In genomic region chr14:57509554-57509953, GRCm38 (mm10) we compare ENCODE assay signal across 11 mouse cellular contexts. TPM values are rescaled to one million over a fixed set of nuclear protein-coding genes. Genes with fewer than 3 reads are reported as not detected.
DNase-seq lines count a peak whose midpoint lies in the region; ATAC-seq and TF ChIP-seq lines count a peak whose summit lies in the region.
"Had no signal": no experiment of that assay in that cellular context is flagged by ENCODE, and none has a peak within 500 bp of the region (broad histone marks: within the 10 kb centered on the region; RNA-seq: fewer than 3 reads in every experiment).

No protein-coding gene starts in this region.

- no peak overlapping the region for H3K9ac ChIP-seq in forebrain, embryonic 14.5 days (ENCODE audit: low read length)
- no peak overlapping the region for H3K9ac ChIP-seq in forebrain, embryonic 12.5 days
- H3K9ac ChIP-seq in intestine, postnatal 0 days (ENCODE audit: low read depth, low read length), result no peak overlapping the region
- H3K9ac ChIP-seq: liver, embryonic 13.5 days; neural tube, embryonic 12.5 days had no signal

- no peaks in the 10 kb centered on the region for H3K27me3 ChIP-seq in forebrain, embryonic 14.5 days (replicated peaks; ENCODE audit: control insufficient read depth, insufficient read depth, low read length)
- H3K27me3 ChIP-seq in forebrain, embryonic 12.5 days, result no peaks in the 10 kb centered on the region
- H3K27me3 ChIP-seq in intestine, postnatal 0 days (replicated peaks; ENCODE audit: control insufficient read depth, insufficient read depth, low read length), result no peaks in the 10 kb centered on the region
- H3K27me3 ChIP-seq: liver, embryonic 13.5 days; neural tube, embryonic 12.5 days had no signal

- no peak overlapping the region for H3K4me2 ChIP-seq in forebrain, embryonic 14.5 days (ENCODE audit: low read length)
- H3K4me2 ChIP-seq in forebrain, embryonic 12.5 days, result no peak overlapping the region
- H3K4me2 ChIP-seq in intestine, postnatal 0 days (replicated peaks; ENCODE audit: low read depth), result no peak overlapping the region
- H3K4me2 ChIP-seq: liver, embryonic 13.5 days; neural tube, embryonic 12.5 days had no signal

- H3K4me1 ChIP-seq in forebrain, embryonic 14.5 days (ENCODE audit: control insufficient read depth, insufficient read depth, low read length), result no peaks in the 10 kb centered on the region
- no peaks in the 10 kb centered on the region for H3K4me1 ChIP-seq in forebrain, embryonic 12.5 days
- no peaks in the 10 kb centered on the region for H3K4me1 ChIP-seq in intestine, postnatal 0 days (replicated peaks; ENCODE audit: control insufficient read depth, insufficient read depth, low read length)
- H3K4me1 ChIP-seq: liver, embryonic 13.5 days; neural tube, embryonic 12.5 days had no signal

- intact Hi-C loops in left cerebral cortex, postnatal 25 days (cut with DNase I), result no loop called here

- H3K9me3 ChIP-seq in forebrain, embryonic 14.5 days (replicated peaks; ENCODE audit: control insufficient read depth, low read length), result no peaks in the 10 kb centered on the region
- H3K9me3 ChIP-seq in forebrain, embryonic 12.5 days, result no peaks in the 10 kb centered on the region
- no peaks in the 10 kb centered on the region for H3K9me3 ChIP-seq in intestine, postnatal 0 days (ENCODE audit: control insufficient read depth)
- H3K9me3 ChIP-seq: liver, embryonic 13.5 days; neural tube, embryonic 12.5 days had no signal

- 0 out of 2 replicates have a peak, but pooled peaks have one; percentile 13 for TF ChIP-seq CTCF in intestine, postnatal 0 days (IDR thresholded peaks at IDR 0.05; ENCODE audit: low read depth)

- peak; percentile 27 for DNase-seq in forebrain, embryonic 14.5 days (ENCODE audit: low spot score)
- DNase-seq in left cerebral cortex, postnatal 25 days (ENCODE audit: low spot score in 2 of 2), result peak; percentile 18 to 53
- DNase-seq in left cerebral cortex, adult 18-20 months (ENCODE audit: low spot score in 2 of 2), result no peak
- DNase-seq in lung, postnatal 25 days (ENCODE audit: low spot score), result peak; percentile 76
- no peak for DNase-seq in thymus, postnatal 0 days (ENCODE audit: low spot score)
- DNase-seq in retina, embryonic 14.5 days (ENCODE audit: low spot score), result no peak
- DNase-seq: liver, embryonic 13.5 days had no signal

- 0 out of 2 replicates have a peak, but pooled peaks cover 2% of the 10 kb centered on the region for H3K36me3 ChIP-seq in forebrain, embryonic 14.5 days (ENCODE audit: control insufficient read depth, insufficient read depth, low read length)
- 0 out of 2 replicates have a peak, but pooled peaks cover 2% of the 10 kb centered on the region for H3K36me3 ChIP-seq in forebrain, embryonic 12.5 days (replicated peaks)
- no peaks in the 10 kb centered on the region for H3K36me3 ChIP-seq in intestine, postnatal 0 days (ENCODE audit: control insufficient read depth, insufficient read depth)
- H3K36me3 ChIP-seq: liver, embryonic 13.5 days; neural tube, embryonic 12.5 days had no signal

- no peak overlapping the region for H3K4me3 ChIP-seq in forebrain, embryonic 14.5 days (ENCODE audit: low read depth, low read length)
- H3K4me3 ChIP-seq in forebrain, embryonic 12.5 days (replicated peaks), result no peak overlapping the region
- H3K4me3 ChIP-seq in intestine, postnatal 0 days (ENCODE audit: low read depth, low read length), result no peak overlapping the region
- H3K4me3 ChIP-seq: liver, embryonic 13.5 days; neural tube, embryonic 12.5 days had no signal

- 47% methylated on average over 6 of the region's 6 CpGs for WGBS in forebrain, embryonic 14.5 days
- 83% methylated on average over 6 of the region's 6 CpGs for WGBS in forebrain, embryonic 12.5 days
- 59% methylated on average over 6 of the region's 6 CpGs for WGBS in intestine, postnatal 0 days

- H3K27ac ChIP-seq in forebrain, embryonic 14.5 days (ENCODE audit: low read depth, low read length), result no peak overlapping the region
- H3K27ac ChIP-seq in forebrain, embryonic 12.5 days, result no peak overlapping the region
- H3K27ac ChIP-seq in intestine, postnatal 0 days (ENCODE audit: low read depth, low read length), result no peak overlapping the region
- H3K27ac ChIP-seq: liver, embryonic 13.5 days; neural tube, embryonic 12.5 days had no signal

- no peak for ATAC-seq in forebrain, embryonic 14.5 days
- ATAC-seq in forebrain, embryonic 12.5 days (ENCODE audit: low FRiP score), result no peak
- ATAC-seq in intestine, postnatal 0 days, result no peak

RNA-seq across cellular contexts. Expression of gene Il17d, which starts 15.0 kb away (rescaled TPM):
- polyA plus RNA-seq in forebrain, embryonic 14.5 days (2014; fragmentation: Nextera tagmentation; extraction: Ambion mirVana), result 1.9 and 2.4 TPM in 2 replicates
- 2.1 and 2.7 TPM in 2 replicates for polyA plus RNA-seq in forebrain, embryonic 12.5 days (2016; fragmentation: Nextera tagmentation; extraction: Ambion mirVana)
- total RNA-seq in left cerebral cortex, postnatal 25 days (2021), result 10 to 100 TPM; 15.2 to 15.8 TPM
- 10 to 100 TPM; 16.1 to 18.9 TPM for total RNA-seq in left cerebral cortex, adult 18-20 months (2021)
- polyA plus RNA-seq in intestine, postnatal 0 days (2015; fragmentation: Nextera tagmentation; extraction: Ambion mirVana), result 7.2 and 7.8 TPM in 2 replicates
- polyA plus RNA-seq in thymus, postnatal 0 days (2015; fragmentation: Nextera tagmentation; extraction: Ambion mirVana), result 1.2 and 1.4 TPM in 2 replicates
- total RNA-seq: hematopoietic stem cell, adult 5-6 weeks had no signal

Comparison
In these comparisons a context has a peak if more than half of its experiments do, and no peak if none do; other contexts are left out.
1. DNase-seq: peak in forebrain, embryonic 14.5 days (single experiment), left cerebral cortex, postnatal 25 days (2 of 2) and lung, postnatal 25 days (single experiment); none in left cerebral cortex, adult 18-20 months (0 of 2), thymus, postnatal 0 days (single experiment) and retina, embryonic 14.5 days (single experiment).